Mouse (Mus musculus): Measurements from ENCODE around the gene Cacna2d3. TPM values are rescaled to one million over a fixed set of nuclear protein-coding genes. Genes with fewer than 3 reads are reported as not detected.

Cacna2d3 gene
- total and polyA plus RNA-seq, 2 experiments from 2014 or later: 0.19 TPM; not detected in 1

GRCm38 (mm10) chr14:29323718-29324429, 397.8 kb downstream of the Cacna2d3 start:
- H3K4me3 ChIP-seq (ENCODE audit: low read depth, low read length): no peak overlapping the region
- no peaks in the 10 kb centered on the region for H3K27me3 ChIP-seq (ENCODE audit: control insufficient read depth, insufficient read depth, low read length)
- H3K27ac ChIP-seq (ENCODE audit: low read depth): no peak overlapping the region
- no peaks in the 10 kb centered on the region for H3K36me3 ChIP-seq (replicated peaks; ENCODE audit: control insufficient read depth, insufficient read depth, low read length)
- 77% methylated on average over 9 of the region's 9 CpGs for WGBS
- TF ChIP-seq CTCF (IDR thresholded peaks at IDR 0.05; ENCODE audit: low read depth) (no peak), EP300 (IDR thresholded peaks at IDR 0.05; ENCODE audit: low read depth) (no peak)
- no peaks in the 10 kb centered on the region for H3K4me1 ChIP-seq (ENCODE audit: control insufficient read depth, insufficient read depth)
- no peak overlapping the region for H3K4me2 ChIP-seq (ENCODE audit: low read depth, low read length)
- DNase-seq (ENCODE audit: low spot score) (no peak), ATAC-seq (ENCODE audit: insufficient read depth, low read depth) (no peak)
- H3K9me3 ChIP-seq (replicated peaks; ENCODE audit: control insufficient read depth, low read length): no peaks in the 10 kb centered on the region; the same call in 1 of the 2 replicates
- no peak overlapping the region for H3K9ac ChIP-seq (replicated peaks; ENCODE audit: low read depth, low read length)

- Histone ChIP-seq H3K4me1 (ENCODE audit: control insufficient read depth, insufficient read depth) (no peaks in the 10 kb centered on the region), H3K9me3 (replicated peaks; ENCODE audit: control insufficient read depth, low read length) (no peaks in the 10 kb centered on the region), H3K4me2 (ENCODE audit: low read depth, low read length) (no peak overlapping the region), H3K27me3 (ENCODE audit: control insufficient read depth, insufficient read depth, low read length) (no peaks in the 10 kb centered on the region), H3K27ac (ENCODE audit: low read depth) (no peak overlapping the region), H3K36me3 (replicated peaks; ENCODE audit: control insufficient read depth, insufficient read depth, low read length) (no peaks in the 10 kb centered on the region), H3K4me3 (ENCODE audit: low read depth, low read length) (no peak overlapping the region), H3K9ac (replicated peaks; ENCODE audit: low read depth, low read length) (no peak overlapping the region)
- TF ChIP-seq EP300 (IDR thresholded peaks at IDR 0.05; ENCODE audit: low read depth) (no peak), CTCF (IDR thresholded peaks at IDR 0.05; ENCODE audit: low read depth) (no peak)
- no peak for DNase-seq (ENCODE audit: low spot score)
- no peak for ATAC-seq (ENCODE audit: insufficient read depth, low read depth)
- WGBS: 77% methylated on average over 2 of the region's 2 CpGs
Observed at GRCm38 (mm10) chr14:29313431-29313830, 408.2 kb downstream of the Cacna2d3 start.

GRCm38 (mm10) chr14:29305623-29306022, 416.0 kb downstream of the Cacna2d3 start:
- 74% methylated on average over 9 of the region's 9 CpGs for WGBS
- Histone ChIP-seq H3K27ac (ENCODE audit: low read depth) (no peak overlapping the region), H3K4me2 (ENCODE audit: low read depth, low read length) (no peak overlapping the region), H3K4me3 (ENCODE audit: low read depth, low read length) (no peak overlapping the region), H3K9me3 (replicated peaks; ENCODE audit: control insufficient read depth, low read length) (no peaks in the 10 kb centered on the region), H3K4me1 (ENCODE audit: control insufficient read depth, insufficient read depth) (no peaks in the 10 kb centered on the region), H3K27me3 (ENCODE audit: control insufficient read depth, insufficient read depth, low read length) (no peaks in the 10 kb centered on the region), H3K9ac (replicated peaks; ENCODE audit: low read depth, low read length) (no peak overlapping the region), H3K36me3 (replicated peaks; ENCODE audit: control insufficient read depth, insufficient read depth, low read length) (no peaks in the 10 kb centered on the region)
- ATAC-seq (ENCODE audit: insufficient read depth, low read depth) (no peak), DNase-seq (ENCODE audit: low spot score) (no peak)
- TF ChIP-seq EP300 (IDR thresholded peaks at IDR 0.05; ENCODE audit: low read depth): no peak
- no peak for TF ChIP-seq CTCF (IDR thresholded peaks at IDR 0.05; ENCODE audit: low read depth)

- TF ChIP-seq CTCF (IDR thresholded peaks at IDR 0.05; ENCODE audit: low read depth) (no peak), EP300 (IDR thresholded peaks at IDR 0.05; ENCODE audit: low read depth) (no peak)
- no peak overlapping the region for H3K27ac ChIP-seq (ENCODE audit: low read depth)
- H3K9me3 ChIP-seq (replicated peaks; ENCODE audit: control insufficient read depth, low read length): no peaks in the 10 kb centered on the region
- H3K4me1 ChIP-seq (ENCODE audit: control insufficient read depth, insufficient read depth): no peaks in the 10 kb centered on the region
- 82% methylated on average over 2 of the region's 2 CpGs for WGBS
- H3K4me2 ChIP-seq (ENCODE audit: low read depth, low read length): no peak overlapping the region
- no peaks in the 10 kb centered on the region for H3K27me3 ChIP-seq (ENCODE audit: control insufficient read depth, insufficient read depth, low read length)
- H3K36me3 ChIP-seq (replicated peaks; ENCODE audit: control insufficient read depth, insufficient read depth, low read length): no peaks in the 10 kb centered on the region
- no peak overlapping the region for H3K9ac ChIP-seq (replicated peaks; ENCODE audit: low read depth, low read length)
- no peak for ATAC-seq (ENCODE audit: insufficient read depth, low read depth)
- no peak for DNase-seq (ENCODE audit: low spot score)
- H3K4me3 ChIP-seq (ENCODE audit: low read depth, low read length): no peak overlapping the region
Observed at GRCm38 (mm10) chr14:29296185-29296754, 425.4 kb downstream of the Cacna2d3 start.

GRCm38 (mm10) chr14:29278901-29279300, 442.8 kb downstream of the Cacna2d3 start:
- Histone ChIP-seq H3K9ac (replicated peaks; ENCODE audit: low read depth, low read length) (no peak overlapping the region), H3K4me2 (ENCODE audit: low read depth, low read length) (no peak overlapping the region), H3K27ac (ENCODE audit: low read depth) (no peak overlapping the region), H3K9me3 (replicated peaks; ENCODE audit: control insufficient read depth, low read length) (no peaks in the 10 kb centered on the region), H3K36me3 (replicated peaks; ENCODE audit: control insufficient read depth, insufficient read depth, low read length) (no peaks in the 10 kb centered on the region), H3K4me1 (ENCODE audit: control insufficient read depth, insufficient read depth) (no peaks in the 10 kb centered on the region), H3K27me3 (ENCODE audit: control insufficient read depth, insufficient read depth, low read length) (no peaks in the 10 kb centered on the region), H3K4me3 (ENCODE audit: low read depth, low read length) (no peak overlapping the region)
- DNase-seq (ENCODE audit: low spot score) (no peak), ATAC-seq (ENCODE audit: insufficient read depth, low read depth) (no peak)
- TF ChIP-seq EP300 (IDR thresholded peaks at IDR 0.05; ENCODE audit: low read depth) (no peak), CTCF (IDR thresholded peaks at IDR 0.05; ENCODE audit: low read depth) (no peak)
- WGBS: 67% methylated on average over 1 of the region's 1 CpGs

Measured in heart, postnatal 0 days (tissue).